Mouse (Mus musculus) gastrocnemius, adult 2 months (tissue): ENCODE results near the gene Cavin2. TPM values are rescaled to one million over a fixed set of nuclear protein-coding genes. Genes with fewer than 3 reads are reported as not detected.

ENCODE experiments used
- DNase-seq: peaks from one replicate; pipeline ENCODE4 v3.0.0; 2022
- H3K27ac ChIP-seq: fragments of 200-600 bp; 2 replicates; pipeline ENCODE4 v1.8.1; 2022; ENCODE audit warnings: mild to moderate bottlenecking
- H3K4me3 ChIP-seq: fragments of 200-600 bp; 2 replicates; pipeline ENCODE4 v1.8.1; 2022; ENCODE audit warnings: mild to moderate bottlenecking, moderate library complexity
- CTCF ChIP-seq: fragments of 200-600 bp; IDR thresholded peaks from 2 replicates; pipeline ENCODE4 v1.8.1; 2022; ENCODE audit warnings: antibody characterized with exemption, mild to moderate bottlenecking, moderate library complexity
- intact Hi-C: fragments of 180-260 bp; cut with DNase I; formaldehyde crosslinking; loops from one replicate; pipeline ENCODE4 v1.15.1; 2025
- total RNA-seq, 2 experiments: library from RNA; stranded (reverse); gene quantifications; 2 replicates each; pipeline ENCODE4 v1.2.3; 2021

The Cavin2 gene
- total RNA-seq, 2 experiments from 2014 or later: 24.9 to 34.6 TPM

GRCm38 (mm10) chr1:51332986-51333385 is 44.1 kb downstream of the Cavin2 start:
- no peak for TF ChIP-seq CTCF
- intact Hi-C loops: no loop called here
- H3K27ac ChIP-seq: peak overlapping the region; percentile 78
- peak overlapping the region; percentile 73 for H3K4me3 ChIP-seq
- DNase-seq: no peak

GRCm38 (mm10) chr1:51333557-51334285 is 44.8 kb downstream of the Cavin2 start:
- DNase-seq: peak; percentile 85
- H3K4me3 ChIP-seq: peak overlapping the region; percentile 73
- TF ChIP-seq CTCF: peak; percentile 88
- peak overlapping the region; percentile 78 for H3K27ac ChIP-seq
- intact Hi-C loops: loop anchor here (1.0 to 2.0 kb wide), 2 partner anchors 185 to 371 kb away; no protein-coding TSS in a partner anchor

- no peak for TF ChIP-seq CTCF
- no peak for DNase-seq
- no peak overlapping the region; the same call in 1 of the 2 replicates for H3K4me3 ChIP-seq
- intact Hi-C loops: loop anchor here (1.0 to 2.0 kb wide), 2 partner anchors 185 to 372 kb away; no protein-coding TSS in a partner anchor
- peak overlapping the region; percentile 7; the same call in 1 of the 2 replicates for H3K27ac ChIP-seq
Observed at GRCm38 (mm10) chr1:51334289-51334688, 45.4 kb downstream of the Cavin2 start.

GRCm38 (mm10) chr1:51335081-51335480 is 46.2 kb downstream of the Cavin2 start:
- no peak for DNase-seq
- no peak overlapping the region for H3K27ac ChIP-seq
- intact Hi-C loops: loop anchor here (2.0 kb wide), 1 partner anchor 186 kb away; no protein-coding TSS in a partner anchor
- no peak overlapping the region for H3K4me3 ChIP-seq
- no peak for TF ChIP-seq CTCF

- H3K27ac ChIP-seq: no peak overlapping the region
- no peak for DNase-seq
- TF ChIP-seq CTCF: no peak
- intact Hi-C loops: no loop called here
- no peak overlapping the region for H3K4me3 ChIP-seq
Observed at GRCm38 (mm10) chr1:51344160-51344559, 55.2 kb downstream of the Cavin2 start.

GRCm38 (mm10) chr1:51347596-51347995 is 58.7 kb downstream of the Cavin2 start:
- peak; percentile 12; the same call in 1 of the 2 replicates for TF ChIP-seq CTCF
- Histone ChIP-seq H3K4me3 (no peak overlapping the region), H3K27ac (no peak overlapping the region)
- intact Hi-C loops: no loop called here
- no peak for DNase-seq

GRCm38 (mm10) chr1:51348631-51349030 is 59.7 kb downstream of the Cavin2 start:
- intact Hi-C loops: no loop called here
- H3K4me3 ChIP-seq: no peak overlapping the region

GRCm38 (mm10) chr1:51349291-51349967 is 60.5 kb downstream of the Cavin2 start:
- Histone ChIP-seq H3K27ac (no peak overlapping the region), H3K4me3 (no peak overlapping the region)
- DNase-seq: no peak
- no peak for TF ChIP-seq CTCF
- intact Hi-C loops: no loop called here

More at GRCm38 (mm10) chr1:51348631-51349030, 59.7 kb downstream of the Cavin2 start:
- no peak overlapping the region for H3K27ac ChIP-seq
- DNase-seq: no peak
- no peak for TF ChIP-seq CTCF

Other genes starting within 250 kb of the Cavin2 start
- 10 to 100 TPM; 13.0 to 22.2 TPM for gene Nabp1, start 189.3 kb downstream of the Cavin2 start, total RNA-seq